Mouse (Mus musculus): Measurements from ENCODE around the gene Ttc27. TPM values are rescaled to one million over a fixed set of nuclear protein-coding genes. Genes with fewer than 3 reads are reported as not detected.

The Ttc27 gene
- 27.3 and 29.0 TPM in 2 replicates for polyA plus RNA-seq (2014; fragmentation: Nextera tagmentation; extraction: Ambion mirVana)

DNA sequence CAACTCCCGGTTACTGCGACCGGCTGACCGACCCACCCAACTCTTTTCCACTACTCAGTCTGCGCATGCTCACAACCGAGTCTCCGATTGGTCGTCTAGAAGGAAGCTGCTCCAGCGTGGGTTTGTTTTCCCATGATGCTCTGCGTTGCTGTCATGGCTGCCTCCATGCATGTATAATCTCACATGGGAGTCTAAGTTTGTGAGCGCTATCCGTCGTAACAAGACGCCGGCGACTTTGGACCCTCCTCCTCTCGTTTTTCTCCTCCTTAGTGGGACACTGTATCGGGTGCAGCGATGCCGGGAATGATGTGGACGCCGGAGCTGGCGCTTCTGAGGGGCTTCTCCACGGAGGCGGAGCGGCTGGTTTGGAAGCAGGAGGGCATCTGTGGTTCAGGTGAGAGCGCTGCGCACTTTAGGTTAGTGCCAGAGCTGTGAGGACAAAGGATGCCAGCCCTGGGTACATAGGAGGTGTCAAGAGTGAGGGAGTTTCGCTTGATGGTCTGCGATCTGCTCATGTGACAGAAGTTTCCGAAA lies at the start of gene Ttc27:
Gene Ttc27, plus strand, starts transcription at position 115 of the 534 bp plus-strand sequence.
- Histone ChIP-seq H3K27ac (ENCODE audit: low read depth) (peak within 1 kb of the TSS; percentile 54; the same call in 1 of the 2 replicates), H3K36me3 (ENCODE audit: control insufficient read depth, insufficient read depth, low read length) (peaks cover 20% of the 10 kb centered on the region), H3K27me3 (replicated peaks; ENCODE audit: control insufficient read depth, insufficient read depth, low read length) (no peaks in the 10 kb centered on the region), H3K9me3 (ENCODE audit: control insufficient read depth, low read length) (no peaks in the 10 kb centered on the region), H3K4me2 (ENCODE audit: low read length) (peak within 1 kb of the TSS; percentile 72), H3K9ac (ENCODE audit: low read length) (peak within 1 kb of the TSS; percentile 53), H3K4me1 (replicated peaks; ENCODE audit: control insufficient read depth, insufficient read depth, low read length) (peaks cover 4% of the 10 kb centered on the region; the same call in 1 of the 2 replicates), H3K4me3 (ENCODE audit: low read depth, low read length) (peak within 1 kb of the TSS; percentile 56)
- under 1% methylated on average over 31 of the region's 31 CpGs for WGBS
- DNase-seq (ENCODE audit: low spot score) (peak; percentile 96), ATAC-seq (replicated peaks; ENCODE audit: low FRiP score, low TSS enrichment, low read depth) (peak; percentile 89)

DNA sequence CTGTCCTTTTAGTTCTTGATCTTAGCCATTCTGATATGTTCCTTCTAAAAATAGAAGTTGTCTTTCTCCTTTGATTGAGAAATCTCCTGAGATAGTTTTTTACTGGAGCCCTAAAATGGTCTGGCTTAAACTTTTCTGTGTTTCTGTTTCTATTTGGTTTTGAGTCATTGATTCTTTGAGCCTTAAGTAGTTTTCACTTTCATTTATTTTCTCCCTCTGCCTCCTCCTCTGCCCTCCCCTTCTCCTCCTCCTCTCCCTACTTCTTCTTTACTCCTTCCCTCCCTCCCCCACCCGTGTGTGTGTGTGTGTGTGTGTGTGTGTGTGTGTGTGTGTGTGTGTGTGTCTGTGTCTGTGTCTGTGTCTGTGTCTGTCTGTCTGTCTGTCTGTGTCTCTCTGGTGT lies 49.5 kb upstream of the Ttc27 start:
- no peaks in the 10 kb centered on the region for H3K9me3 ChIP-seq (ENCODE audit: control insufficient read depth, low read length)
- no peak overlapping the region for H3K4me3 ChIP-seq (ENCODE audit: low read depth, low read length)
- 63% methylated on average over 1 of the region's 1 CpGs for whole genome bisulfite sequencing
- no peak overlapping the region for H3K9ac ChIP-seq (ENCODE audit: low read length)
- H3K27me3 ChIP-seq (replicated peaks; ENCODE audit: control insufficient read depth, insufficient read depth, low read length), result no peaks in the 10 kb centered on the region
- H3K27ac ChIP-seq (ENCODE audit: low read depth), result no peak overlapping the region
- H3K36me3 ChIP-seq (ENCODE audit: control insufficient read depth, insufficient read depth, low read length), result peaks cover 83% of the 10 kb centered on the region
- DNase-seq (ENCODE audit: low spot score), result no peak
- H3K4me1 ChIP-seq (replicated peaks; ENCODE audit: control insufficient read depth, insufficient read depth, low read length), result no peaks in the 10 kb centered on the region
- no peak overlapping the region for H3K4me2 ChIP-seq (ENCODE audit: low read length)
- no peak for ATAC-seq (replicated peaks; ENCODE audit: low FRiP score, low TSS enrichment, low read depth)

DNA sequence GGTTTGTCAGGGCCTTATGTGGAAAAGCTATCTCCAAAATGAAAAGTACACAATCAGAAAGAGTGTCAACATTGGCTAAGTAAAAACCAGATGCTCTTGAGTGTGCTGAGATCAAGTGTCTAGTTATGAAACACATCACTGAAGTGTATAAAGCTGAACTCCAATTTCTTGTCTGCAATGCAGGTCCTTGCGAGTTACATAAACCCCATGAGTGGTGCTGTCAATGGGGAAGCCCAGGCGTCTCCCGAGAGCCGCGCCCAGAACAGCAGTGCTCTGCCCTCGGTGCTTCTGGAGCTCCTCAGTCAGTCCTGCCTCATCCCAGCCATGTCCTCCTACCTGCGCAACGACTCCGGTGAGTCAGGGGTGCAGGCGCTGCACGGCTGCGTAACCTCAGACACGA lies 47.5 kb upstream of the Ttc27 start:
- Histone ChIP-seq H3K4me2 (ENCODE audit: low read length) (no peak overlapping the region), H3K4me1 (replicated peaks; ENCODE audit: control insufficient read depth, insufficient read depth, low read length) (no peaks in the 10 kb centered on the region), H3K9ac (ENCODE audit: low read length) (no peak overlapping the region), H3K27ac (ENCODE audit: low read depth) (no peak overlapping the region), H3K4me3 (ENCODE audit: low read depth, low read length) (no peak overlapping the region), H3K27me3 (replicated peaks; ENCODE audit: control insufficient read depth, insufficient read depth, low read length) (no peaks in the 10 kb centered on the region), H3K36me3 (ENCODE audit: control insufficient read depth, insufficient read depth, low read length) (peaks cover 74% of the 10 kb centered on the region), H3K9me3 (ENCODE audit: control insufficient read depth, low read length) (no peaks in the 10 kb centered on the region)
- ATAC-seq (replicated peaks; ENCODE audit: low FRiP score, low TSS enrichment, low read depth) (no peak), DNase-seq (ENCODE audit: low spot score) (no peak)
- 94% methylated on average over 13 of the region's 13 CpGs for WGBS

DNA sequence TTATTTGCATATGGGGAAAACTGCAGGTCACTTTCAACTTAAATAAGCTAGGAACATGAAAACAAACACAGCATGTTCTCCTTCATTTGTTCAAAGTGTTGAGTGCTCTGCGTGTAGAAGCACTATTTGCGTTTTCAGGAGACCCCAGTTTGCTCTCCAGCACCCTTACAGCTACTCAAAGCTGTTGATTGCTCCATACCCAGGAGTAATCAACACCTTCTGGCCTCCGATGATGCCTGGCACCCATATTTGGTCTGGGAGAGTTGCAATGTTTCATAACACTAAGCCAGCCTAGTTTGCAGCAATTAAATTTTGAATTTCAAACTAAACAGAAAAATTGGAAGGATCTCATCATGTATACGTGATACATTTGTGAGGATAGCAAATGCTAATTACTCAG lies 45.1 kb upstream of the Ttc27 start:
- Histone ChIP-seq H3K27ac (ENCODE audit: low read depth) (no peak overlapping the region), H3K4me2 (ENCODE audit: low read length) (no peak overlapping the region), H3K27me3 (replicated peaks; ENCODE audit: control insufficient read depth, insufficient read depth, low read length) (no peaks in the 10 kb centered on the region), H3K9ac (ENCODE audit: low read length) (no peak overlapping the region), H3K4me3 (ENCODE audit: low read depth, low read length) (no peak overlapping the region), H3K36me3 (ENCODE audit: control insufficient read depth, insufficient read depth, low read length) (peaks cover 77% of the 10 kb centered on the region), H3K4me1 (replicated peaks; ENCODE audit: control insufficient read depth, insufficient read depth, low read length) (no peaks in the 10 kb centered on the region), H3K9me3 (ENCODE audit: control insufficient read depth, low read length) (no peaks in the 10 kb centered on the region)
- WGBS, result 84% methylated on average over 4 of the region's 4 CpGs
- DNase-seq (ENCODE audit: low spot score), result no peak
- ATAC-seq (replicated peaks; ENCODE audit: low FRiP score, low TSS enrichment, low read depth), result no peak

DNA sequence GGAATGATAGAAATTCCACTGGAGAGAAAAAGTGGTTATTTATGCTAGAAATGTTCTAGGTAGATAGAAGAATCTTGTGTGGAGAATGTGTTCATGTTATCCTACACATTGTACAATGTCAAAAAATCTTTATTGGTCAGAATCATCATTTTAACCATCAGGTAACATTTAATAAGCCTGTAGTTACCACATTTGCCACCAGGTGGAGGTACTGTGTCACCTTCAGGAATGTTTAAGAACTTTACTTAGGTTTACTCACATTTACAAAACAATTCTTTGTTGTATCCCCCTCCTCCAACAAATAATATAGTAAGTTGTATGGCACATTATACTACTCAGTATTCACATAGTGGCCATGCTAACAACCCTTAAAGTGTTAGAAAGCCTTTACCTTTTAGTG lies 44.3 kb upstream of the Ttc27 start:
- no peaks in the 10 kb centered on the region for H3K4me1 ChIP-seq (replicated peaks; ENCODE audit: control insufficient read depth, insufficient read depth, low read length)
- peaks cover 85% of the 10 kb centered on the region for H3K36me3 ChIP-seq (ENCODE audit: control insufficient read depth, insufficient read depth, low read length)
- no peak overlapping the region for H3K4me2 ChIP-seq (ENCODE audit: low read length)
- H3K27ac ChIP-seq (ENCODE audit: low read depth), result no peak overlapping the region
- H3K9ac ChIP-seq (ENCODE audit: low read length), result no peak overlapping the region
- H3K9me3 ChIP-seq (ENCODE audit: control insufficient read depth, low read length), result no peaks in the 10 kb centered on the region
- DNase-seq (ENCODE audit: low spot score) (no peak), ATAC-seq (replicated peaks; ENCODE audit: low FRiP score, low TSS enrichment, low read depth) (no peak)
- no peak overlapping the region for H3K4me3 ChIP-seq (ENCODE audit: low read depth, low read length)
- H3K27me3 ChIP-seq (replicated peaks; ENCODE audit: control insufficient read depth, insufficient read depth, low read length), result no peaks in the 10 kb centered on the region

DNA sequence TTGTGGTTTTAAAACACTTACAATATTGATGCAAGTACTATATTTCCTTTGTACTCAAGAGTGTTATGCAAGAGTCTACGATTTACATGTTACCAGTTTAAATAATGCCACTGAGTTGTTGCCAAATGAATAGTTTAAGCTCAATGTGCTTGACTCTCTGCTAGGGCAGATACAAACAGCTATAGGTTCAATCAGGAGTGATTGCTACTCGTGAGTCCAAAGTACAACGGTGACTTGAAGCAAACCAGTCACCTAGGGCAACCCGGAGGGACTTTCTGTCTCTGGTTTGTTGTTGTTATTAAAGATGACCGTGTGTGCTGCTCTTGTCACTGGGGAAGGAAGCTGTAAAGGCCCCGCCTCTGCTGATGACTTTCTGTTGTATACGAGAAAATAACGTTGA lies 39.5 kb upstream of the Ttc27 start:
- 89% methylated on average over 8 of the region's 8 CpGs for WGBS

DNA sequence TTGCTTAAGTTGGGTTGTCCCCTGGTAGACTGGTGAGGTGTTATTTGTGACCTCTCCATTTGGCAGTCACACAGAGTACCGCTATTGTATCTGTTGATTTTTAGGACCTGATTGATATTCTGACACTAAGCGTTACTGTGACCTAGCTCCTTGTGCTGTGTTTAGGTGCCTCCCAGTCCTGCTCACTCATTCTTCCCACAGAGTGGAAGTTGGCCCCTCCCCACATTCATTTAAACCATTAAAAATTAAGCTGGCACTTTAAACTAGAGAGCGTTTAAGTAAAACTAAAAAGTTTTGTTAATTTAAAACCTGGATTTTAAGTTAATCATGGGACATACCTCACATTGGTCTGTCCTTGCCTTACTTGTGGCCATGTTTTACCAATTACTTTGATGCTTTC lies 32.6 kb upstream of the Ttc27 start:
- H3K9me3 ChIP-seq (ENCODE audit: control insufficient read depth, low read length), result no peaks in the 10 kb centered on the region
- H3K27ac ChIP-seq (ENCODE audit: low read depth), result no peak overlapping the region
- 82% methylated on average over 3 of the region's 3 CpGs for WGBS
- ATAC-seq (replicated peaks; ENCODE audit: low FRiP score, low TSS enrichment, low read depth) (no peak), DNase-seq (ENCODE audit: low spot score) (no peak)
- peaks cover 52% of the 10 kb centered on the region for H3K36me3 ChIP-seq (ENCODE audit: control insufficient read depth, insufficient read depth, low read length)
- H3K4me2 ChIP-seq (ENCODE audit: low read length), result no peak overlapping the region
- H3K27me3 ChIP-seq (replicated peaks; ENCODE audit: control insufficient read depth, insufficient read depth, low read length), result no peaks in the 10 kb centered on the region
- no peaks in the 10 kb centered on the region for H3K4me1 ChIP-seq (replicated peaks; ENCODE audit: control insufficient read depth, insufficient read depth, low read length)
- H3K4me3 ChIP-seq (ENCODE audit: low read depth, low read length), result no peak overlapping the region
- no peak overlapping the region for H3K9ac ChIP-seq (ENCODE audit: low read length)

More for the DNA sequence above, 39.5 kb upstream of the Ttc27 start:
- Histone ChIP-seq H3K27ac (ENCODE audit: low read depth) (no peak overlapping the region), H3K4me2 (ENCODE audit: low read length) (no peak overlapping the region), H3K4me3 (ENCODE audit: low read depth, low read length) (no peak overlapping the region), H3K36me3 (ENCODE audit: control insufficient read depth, insufficient read depth, low read length) (peaks cover 64% of the 10 kb centered on the region), H3K4me1 (replicated peaks; ENCODE audit: control insufficient read depth, insufficient read depth, low read length) (no peaks in the 10 kb centered on the region), H3K9me3 (ENCODE audit: control insufficient read depth, low read length) (no peaks in the 10 kb centered on the region), H3K9ac (ENCODE audit: low read length) (no peak overlapping the region), H3K27me3 (replicated peaks; ENCODE audit: control insufficient read depth, insufficient read depth, low read length) (no peaks in the 10 kb centered on the region)
- no peak for DNase-seq (ENCODE audit: low spot score)
- ATAC-seq (replicated peaks; ENCODE audit: low FRiP score, low TSS enrichment, low read depth), result no peak

DNA sequence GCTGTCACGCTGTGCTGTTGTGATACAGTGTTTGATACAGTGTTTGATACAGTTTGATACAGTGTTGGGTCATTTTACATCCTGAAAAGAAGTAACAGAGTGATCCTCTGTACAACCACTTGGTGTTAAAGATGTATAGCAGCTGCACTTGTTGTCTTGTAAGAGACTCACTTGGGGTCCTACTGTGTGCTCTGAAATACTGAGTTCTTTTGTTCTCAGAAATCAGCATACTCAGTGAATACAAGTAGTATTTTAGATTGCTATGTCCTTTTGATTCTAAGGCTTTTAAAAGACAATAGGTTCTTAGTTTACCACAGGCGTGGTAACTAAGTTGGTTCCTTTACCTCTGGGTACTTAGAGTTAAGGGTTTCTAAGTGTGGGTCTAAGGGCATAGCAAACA lies 29.0 kb upstream of the Ttc27 start:
- DNase-seq (ENCODE audit: low spot score) (no peak), ATAC-seq (replicated peaks; ENCODE audit: low FRiP score, low TSS enrichment, low read depth) (no peak)
- H3K4me3 ChIP-seq (ENCODE audit: low read depth, low read length), result no peak overlapping the region
- no peaks in the 10 kb centered on the region for H3K9me3 ChIP-seq (ENCODE audit: control insufficient read depth, low read length)
- no peak overlapping the region for H3K9ac ChIP-seq (ENCODE audit: low read length)
- peaks cover 66% of the 10 kb centered on the region for H3K36me3 ChIP-seq (ENCODE audit: control insufficient read depth, insufficient read depth, low read length)
- H3K27me3 ChIP-seq (replicated peaks; ENCODE audit: control insufficient read depth, insufficient read depth, low read length), result no peaks in the 10 kb centered on the region
- no peaks in the 10 kb centered on the region for H3K4me1 ChIP-seq (replicated peaks; ENCODE audit: control insufficient read depth, insufficient read depth, low read length)
- 94% methylated on average over 2 of the region's 2 CpGs for WGBS
- no peak overlapping the region for H3K27ac ChIP-seq (ENCODE audit: low read depth)
- H3K4me2 ChIP-seq (ENCODE audit: low read length), result no peak overlapping the region

DNA sequence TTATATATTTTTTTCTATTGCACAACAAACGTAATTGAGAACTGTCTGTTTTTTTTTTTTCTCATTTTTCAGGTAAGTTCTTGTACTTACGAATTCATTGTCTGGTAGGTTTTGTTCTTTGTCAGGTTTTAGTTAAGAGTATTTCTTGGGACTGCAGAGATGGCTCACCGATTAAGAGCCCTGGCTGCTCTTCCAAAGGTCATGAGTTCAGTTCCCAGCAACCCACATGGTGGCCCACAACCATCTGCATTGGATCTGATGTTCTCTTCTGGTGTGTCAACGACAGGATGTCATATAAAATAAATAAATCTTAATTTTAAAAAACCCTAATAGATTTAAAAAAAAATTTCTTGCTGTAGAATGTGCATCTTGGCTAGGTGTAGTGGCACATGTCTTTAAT lies 28.1 kb upstream of the Ttc27 start:
- H3K9me3 ChIP-seq (ENCODE audit: control insufficient read depth, low read length), result no peaks in the 10 kb centered on the region
- H3K4me3 ChIP-seq (ENCODE audit: low read depth, low read length), result no peak overlapping the region
- no peak overlapping the region for H3K27ac ChIP-seq (ENCODE audit: low read depth)
- H3K27me3 ChIP-seq (replicated peaks; ENCODE audit: control insufficient read depth, insufficient read depth, low read length), result no peaks in the 10 kb centered on the region
- no peak overlapping the region for H3K9ac ChIP-seq (ENCODE audit: low read length)
- DNase-seq (ENCODE audit: low spot score) (no peak), ATAC-seq (replicated peaks; ENCODE audit: low FRiP score, low TSS enrichment, low read depth) (no peak)
- H3K4me2 ChIP-seq (ENCODE audit: low read length), result no peak overlapping the region
- H3K4me1 ChIP-seq (replicated peaks; ENCODE audit: control insufficient read depth, insufficient read depth, low read length), result no peaks in the 10 kb centered on the region
- WGBS, result 91% methylated on average over 4 of the region's 4 CpGs
- H3K36me3 ChIP-seq (ENCODE audit: control insufficient read depth, insufficient read depth, low read length), result peaks cover 71% of the 10 kb centered on the region
